Mouse (Mus musculus) skeletal muscle tissue, adult 2 months (tissue): ENCODE measurements around the gene Cry2.
A peak's percentile ranks its signal among the peaks of the same experiment; 100 is the strongest.
"Not testable (repeated sequence)": the region's sequence is repeated elsewhere in the genome, so short reads cannot be mapped to it uniquely, and the experiment has no call there.

Source experiments
- DNase-seq: peaks from one replicate; pipeline ENCODE4 v3.0.0-alpha.2; 2012; ENCODE audit warnings: low read depth, low spot score

The Cry2 gene

DNA sequence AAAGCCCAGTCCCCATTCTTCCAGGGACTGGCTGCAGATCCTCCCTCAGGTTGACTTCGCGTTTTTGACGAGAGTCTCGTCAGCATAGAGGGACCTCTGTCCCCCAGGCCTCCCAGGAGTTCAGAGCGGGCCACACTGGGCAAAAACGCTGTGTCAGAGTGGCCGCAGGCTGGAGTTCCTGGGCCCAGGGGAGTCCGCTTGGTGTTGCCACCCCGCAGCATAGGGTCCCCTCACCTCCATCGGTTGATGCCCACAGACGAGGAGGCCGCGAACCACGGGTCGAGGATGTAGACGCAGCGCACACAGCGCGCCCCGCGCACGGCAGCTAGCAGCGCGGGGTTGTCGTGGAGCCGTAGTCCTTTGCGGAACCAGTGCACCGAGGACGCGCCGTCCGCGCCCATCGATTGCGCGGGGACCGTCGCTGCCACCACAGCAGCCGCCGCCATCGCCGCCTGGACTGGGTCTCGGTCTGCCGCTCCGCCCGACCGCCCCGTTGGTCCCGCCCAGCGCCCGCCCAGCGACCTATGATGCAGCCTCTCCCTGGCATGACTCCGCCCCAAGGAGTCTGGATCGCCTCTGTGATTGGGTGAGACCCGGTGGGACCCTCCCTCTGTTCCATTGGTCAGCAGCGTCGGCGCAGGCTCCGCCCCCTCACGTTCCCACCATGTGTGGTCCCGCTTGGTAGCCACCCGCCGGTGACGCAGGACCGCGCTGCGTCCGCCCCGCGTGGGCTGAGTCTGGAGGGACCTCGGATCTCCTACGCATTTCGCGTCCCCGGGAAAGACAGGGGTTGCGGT, at the start of gene Cry2:
Cry2 (minus strand) TSS at position 466 of the 797 bp plus-strand sequence.
- peak; percentile 100 for DNase-seq

DNA sequence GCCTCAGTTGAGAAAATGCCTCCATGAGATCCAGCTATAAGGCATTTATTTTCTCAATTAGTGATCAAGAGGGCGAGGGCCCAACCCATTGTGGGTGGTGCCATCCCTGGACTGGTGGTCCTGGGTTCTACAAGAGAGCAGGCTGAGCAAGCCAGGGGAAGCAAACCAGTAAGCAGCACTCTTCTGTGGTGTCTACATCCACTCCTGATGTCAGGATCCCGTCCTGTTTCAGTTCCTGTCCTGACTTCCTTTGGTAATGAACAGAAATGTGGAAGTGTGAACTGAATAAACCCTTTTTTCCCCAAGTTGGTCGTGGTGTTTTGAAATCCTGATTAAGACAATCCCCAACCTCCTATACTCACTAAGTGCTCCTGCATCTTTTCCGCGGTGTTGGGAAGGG, 49.7 kb upstream of the Cry2 start:
- no peak for DNase-seq

DNA sequence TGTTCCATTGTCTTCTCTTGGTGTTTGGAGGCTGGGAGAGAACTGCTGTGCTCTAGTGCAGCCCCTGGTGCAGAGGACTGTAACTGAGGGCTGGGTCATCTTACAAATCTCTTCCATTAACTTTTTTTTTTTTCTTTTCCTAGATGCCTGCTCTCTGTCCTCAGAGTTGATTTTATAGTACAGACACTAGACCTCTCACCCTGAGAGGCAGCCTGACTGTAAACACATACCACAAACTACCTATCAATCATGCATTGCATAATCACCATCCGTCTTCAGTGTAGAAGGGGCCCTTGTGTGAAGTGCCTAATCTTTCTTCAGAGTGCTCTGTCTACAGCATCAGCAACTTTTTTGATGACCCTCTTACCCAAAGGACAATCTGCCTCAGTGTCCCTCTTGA, 48.7 kb upstream of the Cry2 start:
- DNase-seq, result no peak

DNA sequence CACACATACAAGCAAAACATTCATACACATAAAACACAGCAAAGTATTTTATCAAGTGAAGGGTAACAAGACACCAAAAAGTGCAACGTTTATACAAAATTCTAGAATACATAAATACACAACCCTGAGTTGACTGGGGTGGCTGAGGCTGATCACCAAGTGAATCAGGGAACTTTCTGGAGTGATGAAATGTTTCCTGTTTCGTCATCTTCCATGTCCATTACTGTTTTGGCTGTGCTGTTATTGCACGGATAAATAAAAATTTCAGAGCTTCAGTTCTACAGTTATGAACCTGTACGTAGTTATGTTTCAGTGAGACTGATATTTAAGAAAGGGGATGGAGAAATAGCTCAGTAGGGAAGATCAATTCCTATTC, 44.5 kb upstream of the Cry2 start:
- no peak for DNase-seq

DNA sequence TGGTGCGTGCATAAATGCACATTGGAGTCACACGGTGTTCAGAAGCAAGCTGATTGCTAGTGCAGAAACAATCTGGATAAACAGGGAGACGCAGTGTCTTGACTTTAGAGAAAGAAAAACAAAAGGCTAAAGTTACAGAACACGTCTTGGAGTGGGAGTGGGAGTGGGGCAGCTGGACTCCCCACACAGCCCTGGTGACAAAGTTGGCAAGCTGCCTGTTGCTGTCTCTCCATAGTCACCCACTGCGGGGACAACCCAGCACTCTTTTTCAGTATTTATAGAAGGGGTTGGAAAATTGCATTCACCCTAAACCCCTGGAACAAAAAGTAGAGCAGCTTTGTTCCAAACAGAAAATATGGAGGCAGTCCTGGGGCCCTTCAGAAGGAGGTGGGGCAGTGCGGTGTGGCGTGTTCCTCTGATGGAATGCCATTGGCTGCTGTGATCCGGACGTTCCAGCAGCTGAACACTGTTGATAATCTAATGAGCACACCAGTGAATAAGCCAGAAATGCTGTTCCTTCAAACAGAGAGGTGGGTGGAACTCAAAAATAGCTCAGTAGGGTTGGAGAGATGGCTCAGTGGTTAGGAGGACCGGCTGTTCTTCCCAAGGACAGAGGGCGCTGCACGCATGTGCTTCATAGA, 43.9 kb upstream of the Cry2 start:
- DNase-seq, result no peak

DNA sequence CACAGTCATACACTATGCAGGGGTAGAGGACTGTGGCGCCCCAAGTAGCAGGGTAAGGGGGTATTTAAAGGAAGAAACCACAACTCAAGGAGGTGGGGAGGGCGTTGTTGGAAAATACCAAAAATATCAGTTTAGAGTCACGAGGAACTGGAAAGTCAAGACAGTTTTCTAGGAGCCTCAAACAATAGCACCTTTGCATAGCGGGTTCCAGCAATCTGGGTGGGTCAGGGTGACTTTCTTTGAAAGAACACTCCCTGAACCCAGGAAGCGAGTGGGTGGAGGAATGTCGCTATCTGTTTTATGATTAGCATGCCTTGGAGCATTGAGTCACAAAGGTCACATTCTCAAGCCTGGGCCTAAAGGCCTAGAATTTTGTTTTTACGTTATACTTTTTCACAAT, 42.7 kb upstream of the Cry2 start:
- not testable (repeated sequence) for DNase-seq

DNA sequence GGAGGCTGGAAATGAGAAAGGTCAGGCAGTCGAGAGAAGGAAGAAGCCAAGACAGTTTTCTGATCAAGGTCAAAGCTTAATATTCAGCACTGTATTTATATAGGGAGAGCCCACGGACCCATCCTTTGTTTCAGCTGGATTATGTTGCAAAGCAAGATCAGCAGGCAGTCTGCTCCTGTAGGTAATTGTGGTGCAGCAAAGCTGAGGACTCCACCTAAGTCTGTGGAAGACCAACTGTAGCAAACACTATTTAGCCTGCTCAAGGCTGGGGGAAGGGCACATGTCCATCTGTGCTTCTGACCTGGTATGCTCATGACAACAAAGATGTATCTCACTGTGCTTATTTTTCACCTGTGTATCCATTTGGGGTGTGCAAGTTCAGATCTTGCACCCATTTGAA, 41.9 kb upstream of the Cry2 start:
- DNase-seq, result no peak

DNA sequence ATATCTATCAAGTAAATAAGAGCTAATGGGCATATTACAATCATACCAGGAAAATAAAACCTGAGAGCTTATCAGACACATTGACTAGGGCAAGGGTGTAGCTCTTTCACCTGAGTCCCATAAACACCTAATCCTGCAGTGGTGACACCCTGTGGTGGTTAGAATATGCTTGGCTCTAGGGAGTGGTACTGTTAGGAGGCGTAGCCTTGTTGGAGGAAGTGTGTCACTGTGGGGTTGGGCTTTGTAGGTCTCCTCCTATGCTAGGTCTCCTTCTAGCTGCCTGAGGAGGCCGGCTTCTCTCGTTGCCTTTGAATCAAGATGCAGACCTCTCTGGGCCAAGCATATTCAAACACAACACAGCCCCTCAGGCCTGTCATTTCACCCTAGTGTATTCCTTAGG, 41.1 kb upstream of the Cry2 start:
- DNase-seq, result no peak

DNA sequence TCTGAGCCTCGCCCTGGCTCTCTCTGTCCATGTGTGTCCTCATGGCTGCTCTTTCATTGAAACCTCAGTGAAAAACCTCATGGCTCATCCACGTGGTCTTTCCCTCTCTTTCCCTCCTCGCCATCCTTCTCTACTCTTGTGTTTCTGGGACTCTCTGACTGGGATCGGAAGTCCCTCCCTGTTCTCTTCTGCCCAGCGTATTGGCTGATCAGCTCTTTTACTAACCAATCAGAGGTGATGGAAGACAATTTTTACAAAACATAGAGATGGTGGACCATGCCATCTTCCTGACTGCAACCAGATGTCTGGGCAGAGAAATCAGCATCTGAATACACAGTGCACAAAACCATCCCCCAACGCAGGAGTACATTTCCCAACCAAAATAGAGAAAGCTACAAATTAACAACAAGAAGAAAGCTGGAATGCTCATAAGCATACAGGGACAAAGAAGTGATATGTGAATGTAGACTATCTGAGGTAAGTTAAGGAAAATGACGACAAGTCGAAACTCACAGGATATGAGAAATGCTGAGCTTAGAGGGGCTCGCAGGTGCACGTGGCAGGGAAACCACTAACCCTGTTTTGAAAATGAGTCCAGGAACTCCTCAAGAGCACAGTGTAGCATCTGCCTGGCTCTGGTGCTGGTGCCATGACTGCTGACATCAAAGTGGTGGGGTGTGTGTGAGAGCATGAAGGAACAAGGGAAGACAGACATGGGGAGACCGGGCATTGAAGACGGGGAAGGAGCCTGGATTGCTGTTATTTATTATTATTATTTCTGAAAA, 38.2 kb upstream of the Cry2 start:
- DNase-seq, result no peak

DNA sequence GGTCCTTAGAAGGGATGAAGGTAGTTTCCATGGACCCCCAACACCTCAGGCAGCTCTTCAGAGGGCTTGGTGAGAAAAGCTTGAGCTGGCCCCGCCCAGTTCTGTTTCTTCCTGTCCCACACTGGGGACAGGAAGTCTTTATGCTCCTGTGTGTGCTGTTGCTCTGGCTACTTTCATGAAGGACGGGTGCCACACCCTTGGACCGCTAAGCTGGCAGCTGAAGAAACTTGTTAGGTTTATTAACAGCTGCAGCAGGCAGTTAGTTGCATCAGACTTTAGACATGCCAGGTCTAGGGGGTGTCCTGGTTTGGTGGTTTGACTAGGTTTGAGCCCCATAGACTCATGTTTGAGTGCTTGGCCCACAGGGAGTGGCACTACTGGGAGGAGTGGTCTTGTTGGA, 30.8 kb upstream of the Cry2 start:
- DNase-seq, result no peak

DNA sequence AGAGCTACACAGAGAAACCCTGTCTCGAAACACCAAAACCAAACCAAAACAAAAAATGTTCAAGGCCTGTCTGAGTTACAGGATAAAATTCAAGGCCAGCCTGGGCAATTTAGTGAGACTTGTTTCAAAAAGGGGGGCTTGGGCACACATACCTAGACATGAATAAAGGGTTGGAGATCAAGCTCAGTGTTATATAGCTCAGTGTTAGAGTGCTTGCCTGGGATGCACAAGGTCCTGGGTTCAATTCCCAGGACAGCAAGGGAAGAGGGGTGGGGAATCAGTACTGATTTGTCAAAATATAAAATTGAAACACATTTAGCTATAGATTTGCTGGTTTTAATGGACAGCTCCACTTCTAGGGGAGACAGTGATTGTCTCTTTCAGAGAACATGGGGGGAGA, 27.4 kb upstream of the Cry2 start:
- DNase-seq, result no peak

DNA sequence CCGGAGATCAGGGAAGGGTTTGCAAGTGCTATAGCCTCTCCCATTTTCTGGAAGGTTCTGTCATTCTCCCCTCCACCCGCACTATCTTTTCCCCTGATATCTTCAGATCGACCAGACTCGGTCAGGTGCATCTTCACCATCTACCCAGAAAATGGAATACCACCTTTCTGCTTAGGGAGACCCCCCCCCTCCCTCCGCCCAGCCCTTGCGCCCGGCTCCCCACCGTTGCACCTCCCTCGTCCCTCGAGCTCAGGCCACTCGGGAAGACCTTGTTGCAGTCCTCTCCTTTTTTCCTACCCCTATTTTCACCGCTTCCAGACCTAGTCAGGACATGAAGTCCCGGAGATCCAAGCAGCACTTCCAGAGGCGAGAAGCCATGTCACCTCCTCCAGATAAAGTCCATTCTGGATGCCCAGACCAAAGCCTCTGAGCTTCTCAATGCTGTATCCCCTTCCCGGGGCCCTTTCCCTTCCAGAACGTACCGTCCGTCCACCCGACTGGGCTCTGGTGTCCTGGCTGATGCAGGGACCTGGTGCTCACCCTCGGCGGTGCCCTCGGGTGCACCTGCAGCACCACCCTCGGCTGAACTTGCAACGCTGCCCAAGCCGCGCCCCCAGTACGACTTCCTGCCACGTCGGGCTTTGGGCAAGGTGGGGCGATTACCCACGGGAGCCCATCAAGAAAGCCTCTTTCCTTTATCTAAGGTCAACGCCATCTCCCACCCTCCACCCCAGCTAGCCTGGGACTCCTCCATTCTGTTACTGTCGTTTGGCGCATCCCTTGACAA, 26.3 kb upstream of the Cry2 start, which contains the start of gene Slc35c1:
Slc35c1 (minus strand) TSS at position 618 of the 787 bp plus-strand sequence.
- no peak for DNase-seq

DNA sequence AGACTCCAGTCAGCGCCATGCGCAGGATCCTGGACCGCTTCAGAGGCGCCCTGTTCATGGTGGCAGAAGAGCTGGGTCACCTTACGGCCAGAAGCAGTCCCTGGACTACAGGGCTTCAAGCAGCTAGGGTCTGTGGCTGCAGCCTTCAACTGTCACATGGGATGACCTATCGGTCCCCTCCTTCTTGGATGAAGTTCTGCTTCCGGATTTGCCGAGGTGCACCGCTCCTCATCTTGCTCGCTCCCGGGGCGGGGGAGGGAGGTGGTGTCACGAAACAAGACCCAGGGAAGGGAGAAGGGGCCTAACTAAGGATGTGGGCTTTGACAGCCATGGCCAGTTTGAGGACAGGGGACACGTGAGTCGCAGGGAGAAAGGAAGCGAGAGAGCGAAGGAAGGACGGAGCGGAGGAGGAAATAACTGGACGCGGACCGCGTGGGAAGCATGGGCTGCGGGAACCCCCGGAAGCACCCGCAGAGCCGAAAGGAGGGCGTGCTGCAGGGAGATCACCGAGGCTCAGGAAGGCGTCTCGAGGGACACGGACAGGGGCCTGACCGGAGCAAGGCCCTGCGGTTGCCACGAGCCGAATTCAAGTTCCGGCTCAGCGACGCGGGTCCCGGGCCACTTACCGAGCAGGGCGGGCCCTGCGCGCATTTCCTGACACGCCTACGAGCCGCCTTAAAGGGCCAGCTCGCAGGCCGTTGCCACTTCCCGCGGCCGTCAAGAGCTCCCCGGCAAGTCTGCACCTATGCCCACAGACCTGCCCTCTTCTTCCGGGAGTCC, 25.5 kb upstream of the Cry2 start:
- peak; percentile 79 for DNase-seq

DNA sequence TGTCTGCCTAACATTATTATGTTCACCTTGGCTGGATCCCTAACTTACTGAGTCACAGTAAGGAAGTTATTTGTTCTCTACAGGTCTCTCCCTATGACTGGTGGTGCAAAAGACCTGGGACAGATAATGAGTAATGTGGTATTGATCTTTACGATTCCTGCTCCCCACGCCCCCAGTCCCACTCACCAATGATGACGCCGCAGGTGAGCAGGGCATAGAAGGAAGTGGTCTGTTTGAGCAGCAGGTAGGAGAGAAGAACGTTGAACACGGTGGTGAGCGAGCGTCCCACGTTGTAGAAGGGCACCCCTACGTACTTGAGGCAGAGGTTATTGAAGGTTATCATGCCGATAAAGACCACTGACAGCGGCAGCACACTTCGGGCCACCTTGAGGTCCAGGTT, 24.6 kb upstream of the Cry2 start:
- DNase-seq, result no peak

DNA sequence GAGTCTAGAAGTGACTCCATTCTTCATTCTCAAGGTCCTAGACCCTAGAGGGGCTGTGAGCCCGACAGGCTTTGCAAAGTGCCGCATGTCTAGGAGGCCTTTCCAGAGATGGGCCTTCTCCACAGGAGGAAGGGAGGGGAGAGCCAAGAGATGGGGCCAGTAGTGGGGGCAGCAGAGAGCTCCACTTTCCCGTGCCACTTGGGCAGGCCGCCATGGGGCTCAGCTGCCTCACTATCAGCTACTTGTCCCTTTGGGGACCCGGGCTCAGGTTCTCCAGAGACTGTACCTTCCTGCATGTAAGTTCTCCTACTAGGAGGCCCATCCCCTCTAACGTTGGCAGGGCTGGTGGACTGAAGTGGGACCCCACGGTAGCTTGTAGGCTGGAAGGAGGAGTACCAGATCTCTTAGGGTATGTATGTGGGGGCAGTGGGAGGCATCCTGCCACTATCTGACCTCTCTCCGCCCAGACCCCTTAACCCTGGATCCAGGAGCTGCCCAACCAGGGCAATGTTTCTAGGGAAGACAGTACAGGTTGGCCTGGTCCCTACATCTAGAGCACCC, 23.2 kb upstream of the Cry2 start:
- no peak for DNase-seq

DNA sequence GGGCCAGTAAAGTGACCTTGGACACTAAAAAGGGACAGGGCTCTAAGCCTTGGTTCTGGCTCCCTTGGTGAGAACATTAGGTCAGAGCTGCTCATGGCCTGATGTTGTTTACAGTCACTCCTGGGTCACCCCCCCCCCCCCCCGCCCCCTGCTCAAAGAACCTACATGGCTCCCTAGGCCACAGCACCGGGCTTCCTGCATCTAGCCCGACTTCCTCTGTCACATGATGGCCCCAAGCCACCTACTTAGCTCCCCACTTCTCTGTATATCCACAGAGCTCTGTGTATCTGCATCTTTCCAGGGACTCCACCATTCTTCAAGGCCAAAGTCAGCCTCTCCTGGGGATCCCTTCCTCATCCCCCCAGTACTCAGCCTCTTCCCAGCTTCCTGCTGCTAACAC, 21.9 kb upstream of the Cry2 start:
- DNase-seq, result no peak

DNA sequence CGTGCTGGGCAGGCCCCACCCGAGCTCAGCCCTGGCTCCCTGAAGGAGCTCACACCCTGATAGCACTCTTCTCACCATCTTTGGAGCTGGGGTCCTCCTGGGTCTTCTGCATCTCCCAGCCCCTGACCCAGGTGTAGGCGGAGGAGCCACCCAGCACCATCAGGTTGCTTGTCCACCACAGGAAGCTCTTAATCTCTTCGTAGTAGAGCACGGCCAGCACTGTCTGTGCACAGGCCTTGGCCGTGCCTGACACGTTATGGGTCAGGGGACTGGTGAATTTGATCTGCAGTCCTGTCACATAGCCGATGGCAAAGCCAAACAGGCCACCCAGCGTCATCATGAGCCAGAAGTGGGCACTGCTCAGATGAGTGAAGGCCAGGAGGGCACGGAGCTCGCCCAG, 20.3 kb upstream of the Cry2 start:
- no peak for DNase-seq

DNA sequence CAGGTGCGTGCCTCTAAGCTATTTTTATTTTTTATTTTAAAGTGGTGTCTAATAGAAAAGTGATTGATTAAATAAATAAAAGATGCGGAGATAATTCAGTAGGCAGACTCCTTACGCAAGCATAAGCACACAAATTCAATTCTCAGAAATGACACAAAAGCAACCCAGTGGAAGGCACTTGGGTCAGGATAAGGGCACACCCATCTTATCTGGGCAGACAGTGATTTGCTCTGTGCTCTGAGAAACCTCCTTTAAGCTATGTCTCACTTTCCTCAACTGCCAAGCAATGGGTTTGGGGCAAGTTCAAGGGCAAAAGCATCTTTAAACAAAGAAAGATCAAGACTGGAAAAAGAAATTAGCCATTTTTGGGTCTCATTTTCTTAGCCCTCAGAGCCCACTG, 17.3 kb upstream of the Cry2 start:
- no peak for DNase-seq

DNA sequence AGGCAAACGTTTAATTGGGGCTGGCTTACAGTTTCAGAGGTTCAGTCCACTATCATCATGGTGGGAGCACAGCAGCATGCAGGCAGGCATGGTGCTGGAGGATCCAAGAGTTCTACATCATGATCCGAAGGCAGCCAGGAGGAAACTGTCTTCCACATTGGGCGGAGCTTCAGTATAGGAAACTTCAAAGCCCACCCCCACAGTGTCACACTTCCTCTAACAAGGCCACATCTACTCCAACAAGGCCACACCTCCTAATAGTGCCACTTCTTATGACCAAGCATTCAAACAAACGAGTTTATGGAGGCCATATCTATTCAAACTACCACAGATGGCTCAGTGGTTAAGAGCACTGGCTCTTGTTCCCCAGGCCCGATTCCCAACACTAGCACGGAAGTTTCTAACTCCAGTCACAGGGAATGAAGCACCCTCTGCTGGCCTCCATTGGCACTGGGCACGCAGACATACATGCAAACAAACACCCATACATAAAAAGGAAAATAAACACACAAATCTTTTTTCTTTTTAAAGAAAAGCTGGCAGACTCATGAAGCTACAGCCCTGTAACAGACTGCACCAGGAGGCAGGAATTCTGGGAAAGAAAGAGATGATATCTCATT, 13.4 kb upstream of the Cry2 start:
- DNase-seq, result no peak

DNA sequence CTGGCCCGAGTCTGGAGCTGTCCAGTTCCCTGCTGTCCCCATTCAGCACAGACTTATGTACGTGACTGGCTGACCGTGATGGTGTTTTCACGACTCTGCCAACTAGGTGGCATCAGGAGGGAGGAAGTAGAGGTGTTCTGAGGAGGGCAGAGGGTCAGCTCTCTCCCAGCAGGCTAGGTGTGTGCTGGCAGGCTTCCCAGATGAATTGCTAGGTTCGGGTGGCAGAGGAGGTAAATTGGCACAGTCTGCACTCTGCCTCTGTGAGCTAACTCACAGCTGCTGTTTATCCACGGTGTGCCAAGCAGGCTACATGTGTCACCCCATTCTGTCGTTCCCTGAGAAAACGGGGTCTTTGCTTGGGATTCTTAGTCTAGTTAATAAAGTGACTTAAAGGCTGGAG, 12.8 kb upstream of the Cry2 start:
- no peak for DNase-seq
